Comparison of ENCODE assay signal across 23 mouse cellular contexts in genomic region chr10:30411736-30412135, GRCm38 (mm10).
DNase-seq lines count a peak whose midpoint lies in the region; ATAC-seq lines count a peak whose summit lies in the region.
"Had no signal": no experiment of that assay in that cellular context is flagged by ENCODE, and none has a peak within 500 bp of the region (broad histone marks: within the 10 kb centered on the region; RNA-seq: fewer than 3 reads in every experiment).

No protein-coding gene starts in this region.

- no peaks in the 10 kb centered on the region for H3K4me1 ChIP-seq in kidney, embryonic 15.5 days
- H3K4me1 ChIP-seq in kidney, embryonic 14.5 days (ENCODE audit: control insufficient read depth, insufficient read depth, low read length) = no peaks in the 10 kb centered on the region
- H3K4me1 ChIP-seq in midbrain, embryonic 13.5 days (replicated peaks) = no peaks in the 10 kb centered on the region
- H3K4me1 ChIP-seq: forebrain, embryonic 13.5 days; heart, embryonic 10.5 days; heart, embryonic 13.5 days had no signal

- H3K4me3 ChIP-seq in kidney, embryonic 15.5 days (replicated peaks) = no peak overlapping the region
- no peak overlapping the region for H3K4me3 ChIP-seq in kidney, embryonic 14.5 days (ENCODE audit: low read length)
- no peak overlapping the region for H3K4me3 ChIP-seq in midbrain, embryonic 13.5 days (replicated peaks)
- H3K4me3 ChIP-seq: forebrain, embryonic 10.5 days; forebrain, embryonic 13.5 days; heart, adult 2 months; heart, embryonic 10.5 days; heart, embryonic 13.5 days had no signal

- no peak overlapping the region for H3K4me2 ChIP-seq in kidney, embryonic 15.5 days
- H3K4me2 ChIP-seq in kidney, embryonic 14.5 days (replicated peaks; ENCODE audit: low read depth, low read length) = no peak overlapping the region
- no peak overlapping the region for H3K4me2 ChIP-seq in midbrain, embryonic 13.5 days (replicated peaks)
- H3K4me2 ChIP-seq: forebrain, embryonic 13.5 days; heart, embryonic 13.5 days had no signal

- no peaks in the 10 kb centered on the region for H3K27me3 ChIP-seq in kidney, embryonic 15.5 days
- no peaks in the 10 kb centered on the region for H3K27me3 ChIP-seq in kidney, embryonic 14.5 days (ENCODE audit: control insufficient read depth, insufficient read depth, low read length)
- peaks cover 26% of the 10 kb centered on the region for H3K27me3 ChIP-seq in midbrain, embryonic 13.5 days

- DNase-seq in kidney, adult 11 months = peak; percentile 34
- DNase-seq in kidney, adult 8-10 months = peak; percentile 34 to 54
- DNase-seq in kidney, postnatal 14 days = peak; percentile 29
- DNase-seq in thymus, postnatal 14 days = no peak
- DNase-seq: adrenal gland, adult 8-10 months; adrenal gland, postnatal 25 days; cerebellum, adult 18-20 months; cerebellum, adult 9-10 months; cerebellum, postnatal 14 days; gastrocnemius, postnatal 10 days; gastrocnemius, postnatal 36 days; heart, adult 2 months; heart, postnatal 14 days; heart, postnatal 4 days had no signal

- no peak for ATAC-seq in kidney, embryonic 15.5 days (replicated peaks; ENCODE audit: low FRiP score)
- ATAC-seq in kidney, embryonic 14.5 days (ENCODE audit: low FRiP score, low TSS enrichment) = no peak
- ATAC-seq in midbrain, embryonic 13.5 days = no peak
- ATAC-seq: activated CD4-positive, CD25-positive, alpha-beta regulatory T cell, adult 4 months; forebrain, embryonic 13.5 days; forebrain, embryonic 16.5 days had no signal

- no peaks in the 10 kb centered on the region for H3K36me3 ChIP-seq in kidney, embryonic 15.5 days
- no peaks in the 10 kb centered on the region for H3K36me3 ChIP-seq in kidney, embryonic 14.5 days (ENCODE audit: control insufficient read depth, insufficient read depth, low read length)
- no peaks in the 10 kb centered on the region for H3K36me3 ChIP-seq in midbrain, embryonic 13.5 days
- H3K36me3 ChIP-seq: forebrain, embryonic 10.5 days; heart, embryonic 10.5 days; heart, embryonic 13.5 days had no signal

- no peak overlapping the region for H3K9ac ChIP-seq in kidney, embryonic 15.5 days
- no peak overlapping the region for H3K9ac ChIP-seq in kidney, embryonic 14.5 days (ENCODE audit: low read depth, low read length)
- H3K9ac ChIP-seq in midbrain, embryonic 13.5 days (replicated peaks) = no peak overlapping the region
- H3K9ac ChIP-seq: forebrain, embryonic 13.5 days; heart, embryonic 13.5 days had no signal

- H3K9me3 ChIP-seq in kidney, embryonic 15.5 days (replicated peaks) = no peaks in the 10 kb centered on the region
- no peaks in the 10 kb centered on the region for H3K9me3 ChIP-seq in kidney, embryonic 14.5 days (ENCODE audit: control insufficient read depth, low read length)
- H3K9me3 ChIP-seq in midbrain, embryonic 13.5 days = no peaks in the 10 kb centered on the region
- H3K9me3 ChIP-seq: forebrain, embryonic 10.5 days; forebrain, embryonic 13.5 days; heart, embryonic 10.5 days; heart, embryonic 13.5 days had no signal

- H3K27ac ChIP-seq in kidney, embryonic 15.5 days = no peak overlapping the region
- H3K27ac ChIP-seq in kidney, embryonic 14.5 days (ENCODE audit: low read depth, low read length) = no peak overlapping the region
- H3K27ac ChIP-seq in midbrain, embryonic 13.5 days = no peak overlapping the region
- H3K27ac ChIP-seq: forebrain, embryonic 10.5 days; forebrain, embryonic 13.5 days; heart, adult 2 months; heart, embryonic 10.5 days; heart, embryonic 13.5 days had no signal
